ENCODE assay signal across 28 mouse cellular contexts in genomic region chr1:151963248-151963647, GRCm38 (mm10).
A peak's percentile ranks its signal among the peaks of the same experiment; 100 is the strongest.
DNase-seq lines count a peak whose midpoint lies in the region; ATAC-seq and TF ChIP-seq lines count a peak whose summit lies in the region.
"Had no signal": no experiment of that assay in that cellular context is flagged by ENCODE, and none has a peak within 500 bp of the region (broad histone marks: within the 10 kb centered on the region; RNA-seq: fewer than 3 reads in every experiment).

No protein-coding gene starts in this region.

- no peak overlapping the region for H3K4me2 ChIP-seq in kidney, embryonic 15.5 days
- H3K4me2 ChIP-seq: embryonic facial prominence, embryonic 13.5 days; forebrain, embryonic 12.5 days; forebrain, embryonic 15.5 days; heart, embryonic 13.5 days; hindbrain, embryonic 13.5 days had no signal

- peaks cover 10% of the 10 kb centered on the region for H3K4me1 ChIP-seq in heart, adult 2 months (ENCODE audit: control insufficient read depth, insufficient read depth, low read length)
- peaks cover 53% of the 10 kb centered on the region for H3K4me1 ChIP-seq in bone marrow macrophage, adult 2 months (ENCODE audit: control insufficient read depth, insufficient read depth, low read length)
- peaks cover 19% of the 10 kb centered on the region for H3K4me1 ChIP-seq in kidney, embryonic 15.5 days
- H3K4me1 ChIP-seq: forebrain, embryonic 15.5 days had no signal

- no peaks in the 10 kb centered on the region for H3K9me3 ChIP-seq in kidney, embryonic 15.5 days (replicated peaks)
- H3K9me3 ChIP-seq: embryonic facial prominence, embryonic 10.5 days; embryonic facial prominence, embryonic 13.5 days; forebrain, embryonic 12.5 days; forebrain, embryonic 15.5 days; heart, embryonic 10.5 days; heart, embryonic 13.5 days; hindbrain, embryonic 10.5 days; hindbrain, embryonic 13.5 days had no signal

- TF ChIP-seq CTCF in heart, adult 2 months (IDR thresholded peaks at IDR 0.05): no peak
- TF ChIP-seq CTCF in bone marrow macrophage, adult 2 months (IDR thresholded peaks at IDR 0.05; ENCODE audit: low read depth, low read length): no peak

- H3K4me3 ChIP-seq in heart, adult 2 months: no peak overlapping the region
- no peak overlapping the region for H3K4me3 ChIP-seq in bone marrow macrophage, adult 2 months (ENCODE audit: insufficient read depth, low read length)
- H3K4me3 ChIP-seq in kidney, embryonic 15.5 days (replicated peaks): no peak overlapping the region
- H3K4me3 ChIP-seq: embryonic facial prominence, embryonic 10.5 days; embryonic facial prominence, embryonic 13.5 days; erythroblast, embryonic 14.5 days; forebrain, embryonic 12.5 days; forebrain, embryonic 15.5 days; heart, embryonic 10.5 days; heart, embryonic 13.5 days; hindbrain, embryonic 10.5 days; hindbrain, embryonic 13.5 days had no signal

- H3K79me2 ChIP-seq in heart, adult 2 months (replicated peaks; ENCODE audit: control insufficient read depth, insufficient read depth, low read length): peaks cover 2% of the 10 kb centered on the region; the same call in 1 of the 2 replicates

- peak; percentile 28 for DNase-seq in gastrocnemius, adult 18-20 months (ENCODE audit: low spot score)
- DNase-seq in gastrocnemius, postnatal 36 days: no peak
- no peak for DNase-seq in heart, adult 2 months
- DNase-seq in heart, postnatal 25 days (ENCODE audit: low spot score): no peak
- DNase-seq in cerebellum, adult 9-10 months: no peak
- DNase-seq: adrenal gland, adult 8-10 months; adrenal gland, postnatal 25 days; cerebellum, adult 18-20 months; cerebellum, postnatal 10 days; cerebellum, postnatal 36 days; embryo, embryonic 11 days; gastrocnemius, postnatal 25 days; heart, postnatal 14 days had no signal

- H3K36me3 ChIP-seq in heart, adult 2 months (ENCODE audit: control insufficient read depth, insufficient read depth, low read length): peaks cover 5% of the 10 kb centered on the region; the same call in 1 of the 2 replicates
- no peaks in the 10 kb centered on the region for H3K36me3 ChIP-seq in kidney, embryonic 15.5 days
- H3K36me3 ChIP-seq: forebrain, embryonic 12.5 days; forebrain, embryonic 15.5 days had no signal

- intact Hi-C loops in gastrocnemius, postnatal 36 days (cut with DNase I): no loop called here
- intact Hi-C loops in heart, adult 2 months (cut with DNase I): no loop called here
- intact Hi-C loops in heart, postnatal 25 days (cut with DNase I): no loop called here

- TF ChIP-seq POLR2A in heart, adult 2 months (IDR thresholded peaks at IDR 0.05; ENCODE audit: insufficient read depth, low read depth, low read length): no peak
- TF ChIP-seq POLR2A in bone marrow macrophage, adult 2 months (IDR thresholded peaks at IDR 0.05; ENCODE audit: borderline replicate concordance, low read depth, low read length): no peak

- no peaks in the 10 kb centered on the region for H3K27me3 ChIP-seq in heart, adult 2 months (ENCODE audit: control insufficient read depth, insufficient read depth, low read length)
- H3K27me3 ChIP-seq in kidney, embryonic 15.5 days: no peaks in the 10 kb centered on the region
- H3K27me3 ChIP-seq: embryonic facial prominence, embryonic 13.5 days; forebrain, embryonic 12.5 days; forebrain, embryonic 15.5 days; heart, embryonic 13.5 days; hindbrain, embryonic 13.5 days had no signal

- WGBS in heart, adult 2 months: 39% methylated on average over 7 of the region's 7 CpGs
- WGBS in kidney, embryonic 15.5 days: 52% methylated on average over 7 of the region's 7 CpGs

- peak overlapping the region; percentile 52 for H3K27ac ChIP-seq in heart, adult 2 months
- H3K27ac ChIP-seq in bone marrow macrophage, adult 2 months (ENCODE audit: insufficient read depth, low read depth, low read length): peak overlapping the region; percentile 64
- no peak overlapping the region for H3K27ac ChIP-seq in kidney, embryonic 15.5 days
- H3K27ac ChIP-seq: embryonic facial prominence, embryonic 13.5 days; forebrain, embryonic 12.5 days; forebrain, embryonic 15.5 days; heart, embryonic 10.5 days; heart, embryonic 13.5 days; hindbrain, embryonic 10.5 days; hindbrain, embryonic 13.5 days had no signal

- no peak overlapping the region for H3K9ac ChIP-seq in heart, adult 2 months (ENCODE audit: low read depth, low read length)
- H3K9ac ChIP-seq in kidney, embryonic 15.5 days: no peak overlapping the region
- H3K9ac ChIP-seq: embryonic facial prominence, embryonic 13.5 days; forebrain, embryonic 12.5 days; forebrain, embryonic 15.5 days; heart, embryonic 13.5 days; hindbrain, embryonic 13.5 days had no signal

- no peak for TF ChIP-seq EP300 in heart, adult 2 months (IDR thresholded peaks at IDR 0.05; ENCODE audit: insufficient read depth, low read depth, low read length)

- ATAC-seq in megakaryocyte progenitor cell, adult 5-6 weeks (replicated peaks; ENCODE audit: poor library complexity): peak; percentile 15
- ATAC-seq in kidney, embryonic 15.5 days (replicated peaks; ENCODE audit: low FRiP score): no peak
- ATAC-seq: activated CD4-positive, CD25-positive, alpha-beta regulatory T cell, adult 4 months; forebrain, embryonic 15.5 days; hindbrain, embryonic 16.5 days; intestine, embryonic 16.5 days had no signal
